Mouse (Mus musculus) kidney, embryonic 14.5 days (tissue): Measurements from ENCODE around the gene Faah. TPM values are rescaled to one million over a fixed set of nuclear protein-coding genes. Genes with fewer than 3 reads are reported as not detected.

Experiments used
- ATAC-seq: fragments of 200-750 bp; cut with Nextera tagmentation; 2 replicates; pipeline ENCODE4 v1.8.0; 2017; ENCODE audit warnings: moderate number of reproducible peaks, mild to moderate bottlenecking, moderate TSS enrichment, moderate library complexity; ENCODE audit not compliant: low FRiP score, low TSS enrichment
- H3K27ac ChIP-seq: fragments of 300-500 bp; sonication (generic); 2 replicates; pipeline ENCODE4 v1.5.1; 2014; ENCODE audit warnings: low read depth, mild to moderate bottlenecking, low read length, moderate library complexity, mixed read lengths
- H3K27me3 ChIP-seq: fragments of 300-500 bp; sonication (generic); 2 replicates; pipeline ENCODE4 v1.6.1; 2014; ENCODE audit warnings: mild to moderate bottlenecking, low read length; ENCODE audit not compliant: control insufficient read depth, insufficient read depth
- H3K36me3 ChIP-seq: fragments of 300-500 bp; sonication (generic); 2 replicates; pipeline ENCODE4 v1.6.1; 2014; ENCODE audit warnings: low read length, mixed read lengths; ENCODE audit not compliant: control insufficient read depth, insufficient read depth
- H3K4me1 ChIP-seq: fragments of 300-500 bp; sonication (generic); 2 replicates; pipeline ENCODE4 v1.6.1; 2014; ENCODE audit warnings: low read length, mixed read lengths; ENCODE audit not compliant: control insufficient read depth, insufficient read depth
- H3K4me2 ChIP-seq: fragments of 300-500 bp; sonication (generic); replicated peaks from 2 replicates; pipeline ENCODE4 v1.6.1; 2014; ENCODE audit warnings: low read depth, mild to moderate bottlenecking, low read length
- H3K4me3 ChIP-seq: fragments of 300-500 bp; sonication (generic); 2 replicates; pipeline ENCODE4 v1.5.1; 2014; ENCODE audit warnings: mild to moderate bottlenecking, low read length
- H3K9ac ChIP-seq: fragments of 300-500 bp; sonication (generic); 2 replicates; pipeline ENCODE4 v1.6.1; 2014; ENCODE audit warnings: low read depth, mild to moderate bottlenecking, low read length, moderate library complexity
- H3K9me3 ChIP-seq: fragments of 300-500 bp; sonication (generic); 2 replicates; pipeline ENCODE4 v1.6.1; 2016; ENCODE audit warnings: low read length; ENCODE audit not compliant: control insufficient read depth
- WGBS: fragments of 180-500 bp; shearing (Covaris S2); extraction: QIAGEN DNeasy Blood & Tissue Kit; methylation state at CpG from one replicate; pipeline ENCODE4 v1.1.7; 2014; 5-methylcytosine and 5-hydroxymethylcytosine counted together
- polyA plus RNA-seq: library from polyadenylated mRNA; unstranded; fragments of >200 nt; fragmentation: Nextera tagmentation; extraction: Ambion mirVana; gene quantifications from 2 replicates; pipeline ENCODE4 v1.2.1, GENCODE M21; 2014

Gene Faah
- polyA plus RNA-seq, 1 experiment from 2014 or later: 8.7 TPM

DNA sequence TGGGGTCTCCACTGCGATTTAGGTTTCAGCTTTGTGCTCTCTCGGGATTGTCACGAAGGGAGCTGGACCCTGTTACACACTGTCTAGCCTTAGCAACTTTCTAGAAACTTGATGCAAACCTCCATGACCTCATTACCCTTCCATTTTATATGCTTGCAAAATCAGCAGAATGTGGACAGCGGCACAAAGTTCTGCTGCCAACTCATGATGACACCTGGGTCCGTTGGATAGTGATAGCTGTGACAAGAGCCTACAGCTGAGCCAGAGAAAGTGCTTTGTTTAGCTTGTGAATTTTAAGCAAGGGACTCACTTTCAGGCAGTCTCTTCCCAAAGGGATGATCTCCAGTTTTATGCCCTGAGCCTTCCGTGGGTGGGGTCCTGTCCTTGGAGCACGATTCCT lies 28.3 kb downstream of the Faah start:
- WGBS: 78% methylated on average over 7 of the region's 7 CpGs
- no peak overlapping the region for H3K27ac ChIP-seq
- H3K36me3 ChIP-seq: no peaks in the 10 kb centered on the region
- H3K4me1 ChIP-seq: no peaks in the 10 kb centered on the region
- H3K4me3 ChIP-seq: no peak overlapping the region
- peaks cover 5% of the 10 kb centered on the region; the same call in 1 of the 2 replicates for H3K9me3 ChIP-seq
- H3K27me3 ChIP-seq: 0 out of 2 replicates have a peak, but pooled peaks cover 4% of the 10 kb centered on the region
- no peak for ATAC-seq
- H3K4me2 ChIP-seq: no peak overlapping the region
- no peak overlapping the region for H3K9ac ChIP-seq

GRCm38 (mm10) chr4:115987858-115988530 lies 29.7 kb downstream of the Faah start:
- ATAC-seq: no peak
- Histone ChIP-seq H3K9me3 (peaks cover 5% of the 10 kb centered on the region; the same call in 1 of the 2 replicates), H3K27ac (no peak overlapping the region), H3K4me2 (no peak overlapping the region), H3K36me3 (no peaks in the 10 kb centered on the region), H3K9ac (no peak overlapping the region), H3K27me3 (peaks cover 11% of the 10 kb centered on the region; the same call in 1 of the 2 replicates), H3K4me3 (no peak overlapping the region), H3K4me1 (no peaks in the 10 kb centered on the region)
- WGBS: 77% methylated on average over 5 of the region's 5 CpGs

GRCm38 (mm10) chr4:115987436-115987835 lies 30.3 kb downstream of the Faah start:
- H3K27me3 ChIP-seq: peaks cover 11% of the 10 kb centered on the region; the same call in 1 of the 2 replicates
- H3K9ac ChIP-seq: no peak overlapping the region
- peaks cover 5% of the 10 kb centered on the region; the same call in 1 of the 2 replicates for H3K9me3 ChIP-seq
- 75% methylated on average over 1 of the region's 1 CpGs for WGBS
- H3K36me3 ChIP-seq: no peaks in the 10 kb centered on the region
- no peaks in the 10 kb centered on the region for H3K4me1 ChIP-seq
- no peak overlapping the region for H3K27ac ChIP-seq
- no peak overlapping the region for H3K4me2 ChIP-seq
- ATAC-seq: no peak
- H3K4me3 ChIP-seq: no peak overlapping the region

GRCm38 (mm10) chr4:115984967-115985366 lies 32.8 kb downstream of the Faah start:
- no peaks in the 10 kb centered on the region for H3K4me1 ChIP-seq
- H3K4me2 ChIP-seq: no peak overlapping the region
- peaks cover 28% of the 10 kb centered on the region for H3K27me3 ChIP-seq
- no peak overlapping the region for H3K9ac ChIP-seq
- ATAC-seq: no peak
- no peaks in the 10 kb centered on the region for H3K36me3 ChIP-seq
- WGBS: 40% methylated on average over 8 of the region's 8 CpGs
- no peaks in the 10 kb centered on the region for H3K9me3 ChIP-seq
- H3K27ac ChIP-seq: no peak overlapping the region
- no peak overlapping the region for H3K4me3 ChIP-seq

GRCm38 (mm10) chr4:115984111-115984510 lies 33.6 kb downstream of the Faah start:
- peak overlapping the region; percentile 21; the same call in 1 of the 2 replicates for H3K4me2 ChIP-seq
- H3K4me3 ChIP-seq: no peak overlapping the region
- no peak overlapping the region for H3K9ac ChIP-seq
- H3K4me1 ChIP-seq: peaks cover 5% of the 10 kb centered on the region; the same call in 1 of the 2 replicates
- H3K27ac ChIP-seq: no peak overlapping the region
- H3K27me3 ChIP-seq: peaks cover 37% of the 10 kb centered on the region
- WGBS: 2% methylated on average over 13 of the region's 13 CpGs
- no peaks in the 10 kb centered on the region for H3K9me3 ChIP-seq
- no peaks in the 10 kb centered on the region for H3K36me3 ChIP-seq
- peak; percentile 30; the same call in 1 of the 2 replicates for ATAC-seq

DNA sequence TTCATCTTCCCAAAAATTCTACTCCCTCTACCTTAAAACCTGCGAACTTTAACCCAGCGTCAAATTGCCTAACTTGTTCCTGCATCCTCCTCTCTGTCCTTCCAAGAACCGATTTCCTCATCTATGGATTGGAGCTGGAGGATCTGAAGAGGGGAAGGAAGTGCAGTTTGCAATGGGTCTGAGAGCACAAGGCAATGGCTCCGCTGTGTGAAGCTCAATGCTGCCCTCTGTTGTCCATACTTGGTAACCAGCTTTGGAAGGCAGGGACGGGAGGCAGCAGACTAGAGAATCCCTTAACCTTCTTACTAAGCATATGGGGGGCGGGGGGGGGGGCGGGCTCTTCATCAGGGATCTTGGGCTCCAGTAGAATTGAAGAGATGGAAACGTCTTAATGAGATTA lies 37.0 kb downstream of the Faah start:
- Histone ChIP-seq H3K4me1 (peaks cover 7% of the 10 kb centered on the region; the same call in 1 of the 2 replicates), H3K9me3 (no peaks in the 10 kb centered on the region), H3K36me3 (no peaks in the 10 kb centered on the region), H3K4me3 (no peak overlapping the region), H3K9ac (no peak overlapping the region), H3K4me2 (no peak overlapping the region), H3K27ac (no peak overlapping the region), H3K27me3 (peaks cover 67% of the 10 kb centered on the region)
- peak; percentile 65; the same call in 1 of the 2 replicates for ATAC-seq
- under 1% methylated on average over 7 of the region's 8 CpGs for WGBS

DNA sequence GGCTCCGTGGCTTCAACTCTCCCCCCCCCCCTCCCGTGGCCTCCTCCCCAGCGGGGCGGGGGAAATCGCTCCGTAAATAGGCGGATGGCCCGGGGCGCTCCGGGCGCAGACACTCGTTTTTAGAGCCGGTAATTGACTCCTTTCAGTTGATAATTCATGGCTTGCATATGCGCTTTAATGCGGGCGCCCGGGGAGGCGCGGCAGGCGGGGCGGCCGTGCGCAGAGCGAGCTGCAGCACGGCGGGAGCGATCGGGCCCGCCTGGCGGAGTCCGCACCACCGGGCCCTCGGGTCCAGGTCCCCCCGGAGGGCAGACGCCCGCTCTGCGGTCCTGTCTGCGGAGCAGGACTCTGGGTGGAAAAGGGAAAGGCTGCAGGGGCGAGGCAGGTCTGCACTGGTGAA lies 38.3 kb downstream of the Faah start:
- H3K27me3 ChIP-seq: peaks cover 77% of the 10 kb centered on the region
- WGBS: under 1% methylated on average over 39 of the region's 39 CpGs
- H3K9ac ChIP-seq: peak overlapping the region; percentile 12; the same call in 1 of the 2 replicates

DNA sequence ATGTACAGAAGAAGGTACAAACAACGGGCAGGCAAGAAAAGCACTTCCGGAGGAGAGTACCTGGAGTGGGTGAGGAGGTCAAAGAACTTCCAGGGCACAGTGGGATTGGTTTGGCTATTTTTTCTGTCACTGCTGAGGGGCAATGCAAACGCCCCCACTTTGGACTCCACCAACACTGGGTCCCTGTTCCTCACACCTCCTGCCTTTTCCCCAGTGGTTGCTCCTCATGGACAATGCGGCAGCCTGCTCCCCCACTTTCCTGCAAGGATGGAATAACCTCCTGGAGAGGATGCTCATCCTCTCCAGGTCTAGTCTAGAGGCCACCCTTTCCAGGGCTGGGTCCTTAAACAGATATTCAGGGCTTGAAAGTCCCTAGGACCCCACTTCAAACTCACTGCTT lies 38.8 kb downstream of the Faah start:
- Histone ChIP-seq H3K36me3 (no peaks in the 10 kb centered on the region), H3K9ac (no peak overlapping the region), H3K4me2 (no peak overlapping the region), H3K4me3 (no peak overlapping the region), H3K4me1 (peaks cover 7% of the 10 kb centered on the region; the same call in 1 of the 2 replicates), H3K9me3 (no peaks in the 10 kb centered on the region), H3K27me3 (peaks cover 81% of the 10 kb centered on the region), H3K27ac (no peak overlapping the region)
- 4% methylated on average over 4 of the region's 4 CpGs for WGBS
- no peak for ATAC-seq

More for the DNA sequence above, 38.3 kb downstream of the Faah start:
- Histone ChIP-seq H3K36me3 (no peaks in the 10 kb centered on the region), H3K4me3 (peak overlapping the region; percentile 29), H3K4me2 (peak overlapping the region; percentile 40), H3K9me3 (no peaks in the 10 kb centered on the region), H3K27ac (no peak overlapping the region), H3K4me1 (peaks cover 7% of the 10 kb centered on the region; the same call in 1 of the 2 replicates)
- ATAC-seq: no peak

DNA sequence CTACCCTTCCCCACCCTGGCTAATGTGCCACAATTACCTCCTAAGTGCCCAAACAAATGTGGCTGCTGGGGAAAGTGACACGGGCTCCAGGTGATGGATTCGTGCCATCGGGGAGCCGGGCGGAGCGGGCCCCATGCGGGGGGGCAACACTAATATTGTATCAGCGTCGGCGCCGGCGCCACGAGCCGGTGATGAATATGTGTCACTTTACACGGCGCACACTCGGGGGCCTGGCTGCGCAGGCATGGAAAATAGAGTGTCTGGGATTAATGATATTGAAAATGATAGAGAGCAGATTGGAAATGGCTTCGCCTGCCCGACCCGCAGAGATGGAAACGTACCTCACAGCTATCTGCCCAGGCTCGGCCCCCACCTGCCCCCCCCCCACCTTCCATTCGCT lies 45.2 kb downstream of the Faah start:
- no peak for ATAC-seq
- no peaks in the 10 kb centered on the region for H3K4me1 ChIP-seq
- H3K4me2 ChIP-seq: no peak overlapping the region
- H3K4me3 ChIP-seq: no peak overlapping the region
- peaks cover 84% of the 10 kb centered on the region for H3K27me3 ChIP-seq
- no peaks in the 10 kb centered on the region for H3K36me3 ChIP-seq
- no peak overlapping the region for H3K27ac ChIP-seq
- H3K9ac ChIP-seq: no peak overlapping the region
- no peaks in the 10 kb centered on the region for H3K9me3 ChIP-seq
- 51% methylated on average over 24 of the region's 24 CpGs for WGBS
